ENCODE assay signal across 12 mouse cellular contexts in genomic region chr5:118064284-118064901, GRCm38 (mm10). TPM values are rescaled to one million over a fixed set of nuclear protein-coding genes. Genes with fewer than 3 reads are reported as not detected.
DNase-seq lines count a peak whose midpoint lies in the region; ATAC-seq and TF ChIP-seq lines count a peak whose summit lies in the region.
"Had no signal": no experiment of that assay in that cellular context is flagged by ENCODE, and none has a peak within 500 bp of the region (broad histone marks: within the 10 kb centered on the region; RNA-seq: fewer than 3 reads in every experiment).

No protein-coding gene starts in this region.

- H3K4me3 ChIP-seq in heart, adult 2 months, result no peak overlapping the region
- H3K4me3 ChIP-seq in forebrain, postnatal 0 days (ENCODE audit: low read depth, low read length), result no peak overlapping the region
- H3K4me3 ChIP-seq in midbrain, embryonic 12.5 days, result no peak overlapping the region

- TF ChIP-seq CTCF in heart, adult 2 months (IDR thresholded peaks at IDR 0.05), result no peak
- no peak for TF ChIP-seq CTCF in brain, embryonic 14.5 days (IDR thresholded peaks at IDR 0.05; ENCODE audit: borderline replicate concordance, extremely low read depth, insufficient read depth, insufficient read length)
- no peak for TF ChIP-seq CTCF in forebrain, postnatal 0 days (IDR thresholded peaks at IDR 0.05; ENCODE audit: low read depth)

- TF ChIP-seq EP300 in heart, adult 2 months (IDR thresholded peaks at IDR 0.05; ENCODE audit: insufficient read depth, low read depth, low read length), result no peak

- WGBS in heart, adult 2 months, result 84% methylated on average over 10 of the region's 10 CpGs
- WGBS in forebrain, postnatal 0 days, result 12% methylated on average over 10 of the region's 10 CpGs
- WGBS in midbrain, embryonic 12.5 days, result 25% methylated on average over 10 of the region's 10 CpGs

- H3K27ac ChIP-seq in heart, adult 2 months, result peak overlapping the region; percentile 79
- H3K27ac ChIP-seq in forebrain, postnatal 0 days (ENCODE audit: low read depth, low read length), result peak overlapping the region; percentile 21; the same call in 1 of the 2 replicates
- peak overlapping the region; percentile 89 for H3K27ac ChIP-seq in midbrain, embryonic 12.5 days (replicated peaks)

- no peaks in the 10 kb centered on the region for H3K27me3 ChIP-seq in heart, adult 2 months (ENCODE audit: control insufficient read depth, insufficient read depth, low read length)
- H3K27me3 ChIP-seq in forebrain, postnatal 0 days (ENCODE audit: insufficient read depth, low read length), result no peaks in the 10 kb centered on the region
- H3K27me3 ChIP-seq in midbrain, embryonic 12.5 days, result no peaks in the 10 kb centered on the region

- no peak for DNase-seq in heart, adult 2 months
- no peak for DNase-seq in heart, postnatal 14 days
- peak; percentile 91 for DNase-seq in brain, embryonic 14.5 days (ENCODE audit: low read depth)
- no peak for DNase-seq in forebrain, postnatal 0 days
- DNase-seq in adrenal gland, postnatal 4 days (ENCODE audit: low spot score in 2 of 2), result no peak
- DNase-seq in right cerebral cortex, postnatal 10 days (ENCODE audit: low spot score in 2 of 2), result no peak
- DNase-seq in urinary bladder, postnatal 14 days (ENCODE audit: low spot score), result no peak

- H3K4me1 ChIP-seq in heart, adult 2 months (ENCODE audit: control insufficient read depth, insufficient read depth, low read length), result peaks cover 4% of the 10 kb centered on the region; the same call in 1 of the 2 replicates
- peaks cover 8% of the 10 kb centered on the region; the same call in 1 of the 2 replicates for H3K4me1 ChIP-seq in forebrain, postnatal 0 days (ENCODE audit: insufficient read depth)
- H3K4me1 ChIP-seq in midbrain, embryonic 12.5 days, result peaks cover 39% of the 10 kb centered on the region

- TF ChIP-seq POLR2A in heart, adult 2 months (IDR thresholded peaks at IDR 0.05; ENCODE audit: insufficient read depth, low read depth, low read length), result no peak
- TF ChIP-seq POLR2A in brain, embryonic 14.5 days (IDR thresholded peaks at IDR 0.05; ENCODE audit: borderline replicate concordance, extremely low read depth, insufficient read depth, insufficient read length, poor library complexity, severe bottlenecking), result no peak

- no peaks in the 10 kb centered on the region for H3K79me2 ChIP-seq in heart, adult 2 months (replicated peaks; ENCODE audit: control insufficient read depth, insufficient read depth, low read length)

- H3K36me3 ChIP-seq in heart, adult 2 months (ENCODE audit: control insufficient read depth, insufficient read depth, low read length), result no peaks in the 10 kb centered on the region
- H3K36me3 ChIP-seq in forebrain, postnatal 0 days (ENCODE audit: insufficient read depth), result peaks cover 12% of the 10 kb centered on the region
- peaks cover 26% of the 10 kb centered on the region for H3K36me3 ChIP-seq in midbrain, embryonic 12.5 days

- no peak overlapping the region for H3K4me2 ChIP-seq in forebrain, postnatal 0 days (ENCODE audit: low read depth)
- H3K4me2 ChIP-seq in midbrain, embryonic 12.5 days (replicated peaks), result no peak overlapping the region
- H3K4me2 ChIP-seq: heart, embryonic 11.5 days had no signal

- intact Hi-C loops in heart, adult 2 months (cut with DNase I), result no loop called here
- intact Hi-C loops in heart, postnatal 14 days (cut with DNase I), result no loop called here

- no peaks in the 10 kb centered on the region for H3K9me3 ChIP-seq in forebrain, postnatal 0 days (ENCODE audit: low read length)
- H3K9me3 ChIP-seq in midbrain, embryonic 12.5 days, result no peaks in the 10 kb centered on the region

- ATAC-seq in forebrain, postnatal 0 days, result peak; percentile 36
- peak; percentile 66 for ATAC-seq in midbrain, embryonic 12.5 days (ENCODE audit: low FRiP score, low read depth)
- ATAC-seq: activated CD4-positive, CD25-positive, alpha-beta regulatory T cell, adult 4 months had no signal

- H3K9ac ChIP-seq in heart, adult 2 months (ENCODE audit: low read depth, low read length), result no peak overlapping the region
- no peak overlapping the region for H3K9ac ChIP-seq in forebrain, postnatal 0 days
- H3K9ac ChIP-seq in midbrain, embryonic 12.5 days (replicated peaks), result no peak overlapping the region

RNA-seq across cellular contexts. Expression of gene Tesc, which starts 36.9 kb away (rescaled TPM):
- total RNA-seq in heart, adult 2 months (2021), result 100 to 1,000 TPM; 200 to 231 TPM
- 125 and 164 TPM in 2 replicates for polyA plus RNA-seq in heart, adult 2 months (2012; rRNA removed)
- total RNA-seq in heart, postnatal 14 days (2021), result 100 to 1,000 TPM; 164 to 168 TPM
- 2.6 and 3.0 TPM in 2 replicates for polyA plus RNA-seq in brain, embryonic 14.5 days (2012; rRNA removed)
- total RNA-seq in forebrain, postnatal 0 days (2014; rRNA removed), result 8.5 and 13.0 TPM in 2 replicates
- 12.2 and 19.9 TPM in 2 replicates for polyA plus RNA-seq in forebrain, postnatal 0 days (2015; fragmentation: Nextera tagmentation; extraction: Ambion mirVana)
- polyA plus RNA-seq in midbrain, embryonic 12.5 days (2016; fragmentation: Nextera tagmentation; extraction: Ambion mirVana), result 1.5 and 1.8 TPM in 2 replicates
- 10 to 100 TPM; 53.7 to 60.8 TPM for total RNA-seq in adrenal gland, postnatal 4 days (2021)
- total RNA-seq: common myeloid progenitor, adult 5-6 weeks; MEL had no signal

Comparison
In these comparisons a context has a peak if more than half of its experiments do, and no peak if none do; other contexts are left out.
1. H3K27ac ChIP-seq: peak in every context shown above with its lines; median percentile 89 in midbrain, embryonic 12.5 days; 79 in heart, adult 2 months; 21 in forebrain, postnatal 0 days.